Mouse (Mus musculus) heart, adult 2 months (tissue): Measurements from ENCODE around the gene Erf.

Experiments
- CTCF ChIP-seq: fragments of 200-600 bp; IDR thresholded peaks from 2 replicates; pipeline ENCODE4 v1.8.1; 2022; ENCODE audit warnings: antibody characterized with exemption, mild to moderate bottlenecking, moderate library complexity
- POLR2A ChIP-seq: fragments of 200-500 bp; IDR thresholded peaks from 2 replicates; pipeline ENCODE4 v1.6.1; 2011; ENCODE audit warnings: mild to moderate bottlenecking, low read depth, low read length, control low read depth; ENCODE audit not compliant: insufficient read depth

DNA sequence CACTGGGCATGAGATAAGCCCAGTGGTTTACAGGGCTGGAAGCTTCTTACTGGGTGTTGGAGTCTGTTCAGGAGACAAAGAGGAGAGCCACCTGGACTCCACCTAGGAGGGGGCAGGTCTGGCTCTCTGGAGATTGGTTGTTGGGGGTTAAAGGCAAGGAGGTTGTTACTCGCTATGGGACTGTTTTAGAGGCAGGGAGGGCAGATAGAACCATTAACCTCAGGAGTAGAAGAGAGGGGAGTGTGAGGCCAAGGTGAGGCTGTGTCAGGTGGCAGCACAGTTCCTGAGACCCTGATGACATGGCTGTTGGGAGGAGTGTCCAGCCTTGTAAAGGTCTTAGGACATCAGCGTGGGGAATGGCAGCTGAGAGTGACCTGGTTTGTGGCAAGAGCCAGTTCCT, 33.6 kb upstream of the Erf start:
- TF ChIP-seq CTCF (no peak), POLR2A (no peak)
